Mouse (Mus musculus): ENCODE measurements around the gene Gm42791. TPM values are rescaled to one million over a fixed set of nuclear protein-coding genes. Genes with fewer than 3 reads are reported as not detected.
A peak's percentile ranks its signal among the peaks of the same experiment; 100 is the strongest.

Gene Gm42791
- polyA plus RNA-seq, 1 experiment = not detected

DNA sequence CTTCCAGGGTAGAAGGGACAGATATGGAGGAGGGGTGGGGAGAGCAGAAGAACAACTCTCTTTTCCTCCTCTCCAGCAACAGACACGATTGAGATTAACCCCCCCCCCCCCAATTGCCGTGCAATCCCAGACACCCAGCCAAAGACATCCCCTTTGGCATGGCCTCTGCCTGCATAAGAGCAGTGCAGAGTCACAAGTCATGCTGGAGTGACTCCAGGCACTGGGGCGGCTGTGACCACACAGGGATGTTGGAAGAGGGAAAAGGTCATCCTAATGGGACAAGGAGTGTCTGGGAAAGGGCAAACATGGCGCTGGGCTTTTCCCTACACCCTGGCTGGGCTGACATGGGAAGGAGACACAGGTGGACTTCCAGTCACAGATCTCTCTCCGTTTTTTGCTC, 41.8 kb downstream of the Gm42791 start:
- TF ChIP-seq POLR2A (IDR thresholded peaks at IDR 0.05; ENCODE audit: control insufficient read depth, low read depth, low read length) (no peak), CTCF (IDR thresholded peaks at IDR 0.05; ENCODE audit: control insufficient read depth, insufficient read depth, insufficient replicate concordance, low read depth, low read length) (no peak)
- no peak overlapping the region for H3K4me3 ChIP-seq (ENCODE audit: control insufficient read depth, low read depth, low read length)
- peaks cover 7% of the 10 kb centered on the region for H3K4me1 ChIP-seq (ENCODE audit: control insufficient read depth, insufficient read depth, low read length)
- H3K36me3 ChIP-seq (ENCODE audit: control insufficient read depth, insufficient read depth, low read length) = no peaks in the 10 kb centered on the region
- H3K27me3 ChIP-seq (ENCODE audit: control insufficient read depth, insufficient read depth, low read length) = no peaks in the 10 kb centered on the region
- no peak overlapping the region for H3K27ac ChIP-seq (ENCODE audit: control insufficient read depth, insufficient read depth, low read depth, low read length)

DNA sequence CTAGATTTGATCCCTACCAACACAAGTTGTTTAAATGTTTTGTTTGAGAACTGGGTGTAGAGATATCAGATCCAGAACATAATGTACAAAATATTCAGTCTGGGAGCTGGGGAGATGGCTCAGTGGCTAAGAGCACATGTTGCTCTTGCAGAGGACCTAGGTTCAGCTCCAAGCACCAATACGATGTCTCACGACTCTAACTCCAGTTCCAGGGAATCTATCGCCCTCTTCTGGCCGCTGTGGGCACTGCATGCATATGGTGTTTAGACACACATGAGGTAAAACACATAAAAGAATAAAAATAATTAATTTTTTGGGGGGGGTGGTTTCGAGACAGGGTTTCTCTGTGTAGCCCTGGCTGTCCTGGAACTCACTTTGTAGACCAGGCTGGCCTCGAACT, 42.5 kb downstream of the Gm42791 start:
- Histone ChIP-seq H3K4me3 (ENCODE audit: control insufficient read depth, low read depth, low read length) (no peak overlapping the region), H3K36me3 (ENCODE audit: control insufficient read depth, insufficient read depth, low read length) (no peaks in the 10 kb centered on the region), H3K4me1 (ENCODE audit: control insufficient read depth, insufficient read depth, low read length) (peaks cover 7% of the 10 kb centered on the region), H3K27ac (ENCODE audit: control insufficient read depth, insufficient read depth, low read depth, low read length) (no peak overlapping the region), H3K27me3 (ENCODE audit: control insufficient read depth, insufficient read depth, low read length) (no peaks in the 10 kb centered on the region)
- TF ChIP-seq CTCF (IDR thresholded peaks at IDR 0.05; ENCODE audit: control insufficient read depth, insufficient read depth, insufficient replicate concordance, low read depth, low read length) (peak; percentile 84; the same call in 1 of the 2 replicates), POLR2A (IDR thresholded peaks at IDR 0.05; ENCODE audit: control insufficient read depth, low read depth, low read length) (no peak)

DNA sequence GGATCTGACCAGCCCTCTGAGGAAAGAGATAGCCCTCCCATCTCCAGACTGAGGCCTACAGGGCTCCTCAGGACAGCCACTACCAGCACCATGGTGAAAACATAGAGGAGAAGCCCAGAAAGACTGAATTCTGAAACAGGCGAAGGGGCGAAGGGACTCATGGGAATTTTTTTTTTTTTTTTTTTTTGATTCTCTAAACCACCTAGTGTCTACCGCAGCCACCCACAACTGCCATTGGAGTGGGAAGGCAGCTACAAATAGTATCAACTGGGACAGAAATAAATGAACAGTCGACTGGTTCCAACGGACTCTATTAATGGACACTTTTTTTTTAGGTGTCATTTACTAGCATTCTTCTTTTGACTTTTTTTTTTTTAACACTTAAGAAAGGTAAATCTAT, 43.6 kb downstream of the Gm42791 start:
- H3K36me3 ChIP-seq (ENCODE audit: control insufficient read depth, insufficient read depth, low read length) = no peaks in the 10 kb centered on the region
- no peaks in the 10 kb centered on the region for H3K27me3 ChIP-seq (ENCODE audit: control insufficient read depth, insufficient read depth, low read length)
- H3K27ac ChIP-seq (ENCODE audit: control insufficient read depth, insufficient read depth, low read depth, low read length) = no peak overlapping the region
- H3K4me1 ChIP-seq (ENCODE audit: control insufficient read depth, insufficient read depth, low read length) = peaks cover 7% of the 10 kb centered on the region
- H3K4me3 ChIP-seq (ENCODE audit: control insufficient read depth, low read depth, low read length) = no peak overlapping the region
- TF ChIP-seq CTCF (IDR thresholded peaks at IDR 0.05; ENCODE audit: control insufficient read depth, insufficient read depth, insufficient replicate concordance, low read depth, low read length) (no peak), POLR2A (IDR thresholded peaks at IDR 0.05; ENCODE audit: control insufficient read depth, low read depth, low read length) (no peak)

GRCm38 (mm10) chr5:148950064-148950463, 44.9 kb downstream of the Gm42791 start:
- Histone ChIP-seq H3K4me1 (ENCODE audit: control insufficient read depth, insufficient read depth, low read length) (peaks cover 3% of the 10 kb centered on the region), H3K4me3 (ENCODE audit: control insufficient read depth, low read depth, low read length) (no peak overlapping the region), H3K27ac (ENCODE audit: control insufficient read depth, insufficient read depth, low read depth, low read length) (no peak overlapping the region), H3K27me3 (ENCODE audit: control insufficient read depth, insufficient read depth, low read length) (no peaks in the 10 kb centered on the region), H3K36me3 (ENCODE audit: control insufficient read depth, insufficient read depth, low read length) (no peaks in the 10 kb centered on the region)
- TF ChIP-seq POLR2A (IDR thresholded peaks at IDR 0.05; ENCODE audit: control insufficient read depth, low read depth, low read length) = no peak
- TF ChIP-seq CTCF (IDR thresholded peaks at IDR 0.05; ENCODE audit: control insufficient read depth, insufficient read depth, insufficient replicate concordance, low read depth, low read length) = no peak

DNA sequence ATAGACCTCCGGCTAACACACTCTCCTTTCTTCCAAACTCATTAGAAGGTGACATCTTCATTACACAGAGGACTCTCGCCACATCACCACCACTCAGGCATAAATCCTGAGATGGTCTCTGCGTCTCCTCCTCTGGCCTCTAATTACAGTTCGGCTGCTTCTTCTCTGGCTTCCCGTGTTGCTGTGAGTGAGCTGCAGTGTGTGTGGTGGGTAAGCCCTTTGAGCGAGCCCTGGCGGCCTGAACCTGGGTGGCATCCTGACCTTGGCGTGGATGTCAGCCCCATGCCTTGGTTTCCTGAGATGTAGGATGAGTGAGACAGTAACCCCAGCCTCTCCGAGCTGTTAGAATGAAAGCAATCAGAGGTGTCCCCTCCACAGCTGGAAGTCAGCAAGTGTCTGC, 46.4 kb downstream of the Gm42791 start:
- H3K4me1 ChIP-seq (ENCODE audit: control insufficient read depth, insufficient read depth, low read length) = peaks cover 3% of the 10 kb centered on the region
- no peaks in the 10 kb centered on the region for H3K36me3 ChIP-seq (ENCODE audit: control insufficient read depth, insufficient read depth, low read length)
- H3K27me3 ChIP-seq (ENCODE audit: control insufficient read depth, insufficient read depth, low read length) = no peaks in the 10 kb centered on the region
- H3K4me3 ChIP-seq (ENCODE audit: control insufficient read depth, low read depth, low read length) = no peak overlapping the region
- no peak overlapping the region for H3K27ac ChIP-seq (ENCODE audit: control insufficient read depth, insufficient read depth, low read depth, low read length)
- TF ChIP-seq POLR2A (IDR thresholded peaks at IDR 0.05; ENCODE audit: control insufficient read depth, low read depth, low read length) (no peak), CTCF (IDR thresholded peaks at IDR 0.05; ENCODE audit: control insufficient read depth, insufficient read depth, insufficient replicate concordance, low read depth, low read length) (no peak)

DNA sequence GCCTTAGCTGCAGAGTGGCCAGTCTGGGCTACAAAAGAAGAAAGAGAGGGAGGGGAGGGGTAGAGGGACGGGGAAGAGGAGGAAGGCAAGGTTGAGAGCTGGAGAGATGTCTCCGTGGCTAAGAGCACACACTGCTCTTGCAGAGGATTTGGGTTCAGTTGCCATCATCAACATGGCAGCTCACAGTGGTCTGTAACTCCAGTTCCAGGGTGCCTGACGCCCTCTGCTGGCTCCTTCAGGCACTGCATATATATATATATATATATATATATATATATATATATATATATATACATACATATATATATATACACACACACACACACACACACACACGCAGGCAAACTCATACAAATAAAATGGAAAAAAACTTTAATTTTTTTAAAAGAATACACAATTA, 47.5 kb downstream of the Gm42791 start:
- Histone ChIP-seq H3K27me3 (ENCODE audit: control insufficient read depth, insufficient read depth, low read length) (no peaks in the 10 kb centered on the region), H3K4me3 (ENCODE audit: control insufficient read depth, low read depth, low read length) (no peak overlapping the region), H3K27ac (ENCODE audit: control insufficient read depth, insufficient read depth, low read depth, low read length) (no peak overlapping the region), H3K36me3 (ENCODE audit: control insufficient read depth, insufficient read depth, low read length) (no peaks in the 10 kb centered on the region), H3K4me1 (ENCODE audit: control insufficient read depth, insufficient read depth, low read length) (peaks cover 3% of the 10 kb centered on the region)
- TF ChIP-seq POLR2A (IDR thresholded peaks at IDR 0.05; ENCODE audit: control insufficient read depth, low read depth, low read length) = no peak
- TF ChIP-seq CTCF (IDR thresholded peaks at IDR 0.05; ENCODE audit: control insufficient read depth, insufficient read depth, insufficient replicate concordance, low read depth, low read length) = peak; percentile 41; the same call in 1 of the 2 replicates

- H3K27me3 ChIP-seq (ENCODE audit: control insufficient read depth, insufficient read depth, low read length) = no peaks in the 10 kb centered on the region
- TF ChIP-seq CTCF (IDR thresholded peaks at IDR 0.05; ENCODE audit: control insufficient read depth, insufficient read depth, insufficient replicate concordance, low read depth, low read length) = peak; percentile 42; the same call in 1 of the 2 replicates
- TF ChIP-seq POLR2A (IDR thresholded peaks at IDR 0.05; ENCODE audit: control insufficient read depth, low read depth, low read length) = no peak
Observed at GRCm38 (mm10) chr5:148946787-148947186, 48.2 kb downstream of the Gm42791 start.

DNA sequence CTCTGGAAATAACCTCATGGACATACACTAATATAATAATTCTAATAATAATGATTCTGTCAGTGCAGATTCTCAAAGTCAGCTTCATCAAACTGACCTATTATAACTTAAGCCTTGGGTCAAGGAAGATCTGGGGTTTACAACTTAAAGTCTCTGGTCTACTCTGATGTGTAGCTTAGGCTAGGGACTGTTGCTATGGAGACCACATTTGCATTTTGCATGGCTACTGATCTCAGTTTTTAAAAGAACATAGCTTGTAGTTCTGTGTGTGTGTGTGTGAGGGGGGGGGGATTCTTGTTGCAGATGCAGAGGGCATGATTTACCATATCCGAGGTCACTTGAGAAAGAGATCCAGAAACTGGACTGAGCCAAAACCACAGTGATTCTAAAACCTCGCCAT, 49.2 kb downstream of the Gm42791 start:
- H3K4me1 ChIP-seq (ENCODE audit: control insufficient read depth, insufficient read depth, low read length) = peaks cover 3% of the 10 kb centered on the region
- H3K27ac ChIP-seq (ENCODE audit: control insufficient read depth, insufficient read depth, low read depth, low read length) = no peak overlapping the region
- H3K4me3 ChIP-seq (ENCODE audit: control insufficient read depth, low read depth, low read length) = no peak overlapping the region
- no peak for TF ChIP-seq CTCF (IDR thresholded peaks at IDR 0.05; ENCODE audit: control insufficient read depth, insufficient read depth, insufficient replicate concordance, low read depth, low read length)
- TF ChIP-seq POLR2A (IDR thresholded peaks at IDR 0.05; ENCODE audit: control insufficient read depth, low read depth, low read length) = no peak
- no peaks in the 10 kb centered on the region for H3K36me3 ChIP-seq (ENCODE audit: control insufficient read depth, insufficient read depth, low read length)
- H3K27me3 ChIP-seq (ENCODE audit: control insufficient read depth, insufficient read depth, low read length) = no peaks in the 10 kb centered on the region

More at GRCm38 (mm10) chr5:148946787-148947186, 48.2 kb downstream of the Gm42791 start:
- peaks cover 3% of the 10 kb centered on the region for H3K4me1 ChIP-seq (ENCODE audit: control insufficient read depth, insufficient read depth, low read length)
- H3K27ac ChIP-seq (ENCODE audit: control insufficient read depth, insufficient read depth, low read depth, low read length) = no peak overlapping the region
- no peak overlapping the region for H3K4me3 ChIP-seq (ENCODE audit: control insufficient read depth, low read depth, low read length)
- no peaks in the 10 kb centered on the region for H3K36me3 ChIP-seq (ENCODE audit: control insufficient read depth, insufficient read depth, low read length)

Measured in testis, adult 2 months (tissue).